Mouse (Mus musculus): ENCODE results near the gene Thsd7b. TPM values are rescaled to one million over a fixed set of nuclear protein-coding genes. Genes with fewer than 3 reads are reported as not detected.

Thsd7b gene
- polyA plus RNA-seq, 1 experiment from 2014 or later, result 11.2 TPM

- no peaks in the 10 kb centered on the region for H3K27me3 ChIP-seq (ENCODE audit: control insufficient read depth, insufficient read depth, low read length)
- H3K9ac ChIP-seq (replicated peaks; ENCODE audit: low read length), result no peak overlapping the region
- no peaks in the 10 kb centered on the region for H3K4me1 ChIP-seq (ENCODE audit: control insufficient read depth, insufficient read depth, low read length)
- WGBS, result 64% methylated on average over 7 of the region's 7 CpGs
- no peaks in the 10 kb centered on the region for H3K36me3 ChIP-seq (replicated peaks; ENCODE audit: control insufficient read depth, insufficient read depth, low read depth, low read length)
- H3K4me3 ChIP-seq (ENCODE audit: low read depth, low read length), result no peak overlapping the region
- H3K9me3 ChIP-seq (replicated peaks; ENCODE audit: control insufficient read depth, low read length), result no peaks in the 10 kb centered on the region
- ATAC-seq (replicated peaks; ENCODE audit: insufficient number of reproducible peaks, low FRiP score, low TSS enrichment, low read depth) (peak; percentile 91), DNase-seq (ENCODE audit: low spot score) (peak; percentile 1)
- no peak overlapping the region for H3K27ac ChIP-seq (replicated peaks; ENCODE audit: low read depth, low read length)
- H3K4me2 ChIP-seq (ENCODE audit: low read depth, low read length), result no peak overlapping the region
Measured at GRCm38 (mm10) chr1:129473504-129473903, 200.4 kb downstream of the Thsd7b start.

GRCm38 (mm10) chr1:129484266-129485031 lies 211.3 kb downstream of the Thsd7b start:
- Histone ChIP-seq H3K27me3 (ENCODE audit: control insufficient read depth, insufficient read depth, low read length) (no peaks in the 10 kb centered on the region), H3K9ac (replicated peaks; ENCODE audit: low read length) (no peak overlapping the region), H3K27ac (replicated peaks; ENCODE audit: low read depth, low read length) (no peak overlapping the region), H3K4me3 (ENCODE audit: low read depth, low read length) (no peak overlapping the region), H3K4me2 (ENCODE audit: low read depth, low read length) (no peak overlapping the region), H3K36me3 (replicated peaks; ENCODE audit: control insufficient read depth, insufficient read depth, low read depth, low read length) (no peaks in the 10 kb centered on the region), H3K9me3 (replicated peaks; ENCODE audit: control insufficient read depth, low read length) (no peaks in the 10 kb centered on the region), H3K4me1 (ENCODE audit: control insufficient read depth, insufficient read depth, low read length) (no peaks in the 10 kb centered on the region)
- DNase-seq (ENCODE audit: low spot score) (no peak), ATAC-seq (replicated peaks; ENCODE audit: insufficient number of reproducible peaks, low FRiP score, low TSS enrichment, low read depth) (no peak)
- WGBS, result 79% methylated on average over 5 of the region's 5 CpGs

- H3K4me1 ChIP-seq (ENCODE audit: control insufficient read depth, insufficient read depth, low read length), result no peaks in the 10 kb centered on the region
- DNase-seq (ENCODE audit: low spot score) (peak; percentile 17), ATAC-seq (replicated peaks; ENCODE audit: insufficient number of reproducible peaks, low FRiP score, low TSS enrichment, low read depth) (no peak)
- no peak overlapping the region for H3K4me2 ChIP-seq (ENCODE audit: low read depth, low read length)
- H3K4me3 ChIP-seq (ENCODE audit: low read depth, low read length), result no peak overlapping the region
- no peak overlapping the region for H3K27ac ChIP-seq (replicated peaks; ENCODE audit: low read depth, low read length)
- H3K36me3 ChIP-seq (replicated peaks; ENCODE audit: control insufficient read depth, insufficient read depth, low read depth, low read length), result no peaks in the 10 kb centered on the region
- no peaks in the 10 kb centered on the region for H3K9me3 ChIP-seq (replicated peaks; ENCODE audit: control insufficient read depth, low read length)
- no peaks in the 10 kb centered on the region for H3K27me3 ChIP-seq (ENCODE audit: control insufficient read depth, insufficient read depth, low read length)
- H3K9ac ChIP-seq (replicated peaks; ENCODE audit: low read length), result no peak overlapping the region
- 87% methylated on average over 3 of the region's 3 CpGs for WGBS
Measured at GRCm38 (mm10) chr1:129491136-129491535, 218.0 kb downstream of the Thsd7b start.

GRCm38 (mm10) chr1:129493929-129494328 lies 220.8 kb downstream of the Thsd7b start:
- no peak overlapping the region for H3K27ac ChIP-seq (replicated peaks; ENCODE audit: low read depth, low read length)
- no peak overlapping the region for H3K4me3 ChIP-seq (ENCODE audit: low read depth, low read length)
- WGBS, result 74% methylated on average over 1 of the region's 1 CpGs
- no peaks in the 10 kb centered on the region for H3K4me1 ChIP-seq (ENCODE audit: control insufficient read depth, insufficient read depth, low read length)
- DNase-seq (ENCODE audit: low spot score) (no peak), ATAC-seq (replicated peaks; ENCODE audit: insufficient number of reproducible peaks, low FRiP score, low TSS enrichment, low read depth) (no peak)
- no peaks in the 10 kb centered on the region for H3K36me3 ChIP-seq (replicated peaks; ENCODE audit: control insufficient read depth, insufficient read depth, low read depth, low read length)
- no peak overlapping the region for H3K4me2 ChIP-seq (ENCODE audit: low read depth, low read length)
- H3K9me3 ChIP-seq (replicated peaks; ENCODE audit: control insufficient read depth, low read length), result no peaks in the 10 kb centered on the region
- H3K27me3 ChIP-seq (ENCODE audit: control insufficient read depth, insufficient read depth, low read length), result no peaks in the 10 kb centered on the region
- no peak overlapping the region for H3K9ac ChIP-seq (replicated peaks; ENCODE audit: low read length)

- H3K36me3 ChIP-seq (replicated peaks; ENCODE audit: control insufficient read depth, insufficient read depth, low read depth, low read length), result no peaks in the 10 kb centered on the region
- ATAC-seq (replicated peaks; ENCODE audit: insufficient number of reproducible peaks, low FRiP score, low TSS enrichment, low read depth), result no peak
- WGBS, result 80% methylated on average over 3 of the region's 3 CpGs
Measured at GRCm38 (mm10) chr1:129501707-129502106, 228.6 kb downstream of the Thsd7b start.

GRCm38 (mm10) chr1:129516379-129516778 lies 243.3 kb downstream of the Thsd7b start:
- DNase-seq (ENCODE audit: low spot score) (no peak), ATAC-seq (replicated peaks; ENCODE audit: insufficient number of reproducible peaks, low FRiP score, low TSS enrichment, low read depth) (no peak)
- H3K36me3 ChIP-seq (replicated peaks; ENCODE audit: control insufficient read depth, insufficient read depth, low read depth, low read length), result no peaks in the 10 kb centered on the region
- no peaks in the 10 kb centered on the region for H3K4me1 ChIP-seq (ENCODE audit: control insufficient read depth, insufficient read depth, low read length)
- no peak overlapping the region for H3K27ac ChIP-seq (replicated peaks; ENCODE audit: low read depth, low read length)
- 73% methylated on average over 1 of the region's 1 CpGs for WGBS
- no peak overlapping the region for H3K9ac ChIP-seq (replicated peaks; ENCODE audit: low read length)
- H3K27me3 ChIP-seq (ENCODE audit: control insufficient read depth, insufficient read depth, low read length), result no peaks in the 10 kb centered on the region
- no peak overlapping the region for H3K4me2 ChIP-seq (ENCODE audit: low read depth, low read length)
- no peaks in the 10 kb centered on the region for H3K9me3 ChIP-seq (replicated peaks; ENCODE audit: control insufficient read depth, low read length)
- no peak overlapping the region for H3K4me3 ChIP-seq (ENCODE audit: low read depth, low read length)

More at GRCm38 (mm10) chr1:129501707-129502106, 228.6 kb downstream of the Thsd7b start:
- H3K27me3 ChIP-seq (ENCODE audit: control insufficient read depth, insufficient read depth, low read length), result no peaks in the 10 kb centered on the region
- H3K27ac ChIP-seq (replicated peaks; ENCODE audit: low read depth, low read length), result no peak overlapping the region
- H3K4me1 ChIP-seq (ENCODE audit: control insufficient read depth, insufficient read depth, low read length), result no peaks in the 10 kb centered on the region
- no peak overlapping the region for H3K4me3 ChIP-seq (ENCODE audit: low read depth, low read length)
- no peak overlapping the region for H3K9ac ChIP-seq (replicated peaks; ENCODE audit: low read length)
- DNase-seq (ENCODE audit: low spot score), result peak; percentile 11
- H3K4me2 ChIP-seq (ENCODE audit: low read depth, low read length), result no peak overlapping the region
- no peaks in the 10 kb centered on the region for H3K9me3 ChIP-seq (replicated peaks; ENCODE audit: control insufficient read depth, low read length)

- ATAC-seq (replicated peaks; ENCODE audit: insufficient number of reproducible peaks, low FRiP score, low TSS enrichment, low read depth), result no peak
- no peaks in the 10 kb centered on the region for H3K27me3 ChIP-seq (ENCODE audit: control insufficient read depth, insufficient read depth, low read length)
- no peaks in the 10 kb centered on the region for H3K36me3 ChIP-seq (replicated peaks; ENCODE audit: control insufficient read depth, insufficient read depth, low read depth, low read length)
- WGBS, result 67% methylated on average over 5 of the region's 5 CpGs
- no peaks in the 10 kb centered on the region for H3K9me3 ChIP-seq (replicated peaks; ENCODE audit: control insufficient read depth, low read length)
- H3K4me1 ChIP-seq (ENCODE audit: control insufficient read depth, insufficient read depth, low read length), result no peaks in the 10 kb centered on the region
- DNase-seq (ENCODE audit: low spot score), result no peak
- H3K27ac ChIP-seq (replicated peaks; ENCODE audit: low read depth, low read length), result no peak overlapping the region
- no peak overlapping the region for H3K4me3 ChIP-seq (ENCODE audit: low read depth, low read length)
- no peak overlapping the region for H3K9ac ChIP-seq (replicated peaks; ENCODE audit: low read length)
- no peak overlapping the region for H3K4me2 ChIP-seq (ENCODE audit: low read depth, low read length)
Measured at GRCm38 (mm10) chr1:129519751-129520150, 246.6 kb downstream of the Thsd7b start.

- no peaks in the 10 kb centered on the region for H3K4me1 ChIP-seq (ENCODE audit: control insufficient read depth, insufficient read depth, low read length)
- no peak overlapping the region for H3K4me2 ChIP-seq (ENCODE audit: low read depth, low read length)
- H3K9me3 ChIP-seq (replicated peaks; ENCODE audit: control insufficient read depth, low read length), result no peaks in the 10 kb centered on the region
- no peak overlapping the region for H3K9ac ChIP-seq (replicated peaks; ENCODE audit: low read length)
- WGBS, result 90% methylated on average over 2 of the region's 2 CpGs
- H3K27ac ChIP-seq (replicated peaks; ENCODE audit: low read depth, low read length), result no peak overlapping the region
- H3K4me3 ChIP-seq (ENCODE audit: low read depth, low read length), result no peak overlapping the region
- H3K36me3 ChIP-seq (replicated peaks; ENCODE audit: control insufficient read depth, insufficient read depth, low read depth, low read length), result no peaks in the 10 kb centered on the region
- ATAC-seq (replicated peaks; ENCODE audit: insufficient number of reproducible peaks, low FRiP score, low TSS enrichment, low read depth) (no peak), DNase-seq (ENCODE audit: low spot score) (no peak)
- no peaks in the 10 kb centered on the region for H3K27me3 ChIP-seq (ENCODE audit: control insufficient read depth, insufficient read depth, low read length)
Measured at GRCm38 (mm10) chr1:129526967-129527366, 253.9 kb downstream of the Thsd7b start.
